Mouse (Mus musculus): ENCODE measurements around the gene Zfp758.
"Not testable (repeated sequence)": the region's sequence is repeated elsewhere in the genome, so short reads cannot be mapped to it uniquely, and the experiment has no call there.

The Zfp758 gene

DNA sequence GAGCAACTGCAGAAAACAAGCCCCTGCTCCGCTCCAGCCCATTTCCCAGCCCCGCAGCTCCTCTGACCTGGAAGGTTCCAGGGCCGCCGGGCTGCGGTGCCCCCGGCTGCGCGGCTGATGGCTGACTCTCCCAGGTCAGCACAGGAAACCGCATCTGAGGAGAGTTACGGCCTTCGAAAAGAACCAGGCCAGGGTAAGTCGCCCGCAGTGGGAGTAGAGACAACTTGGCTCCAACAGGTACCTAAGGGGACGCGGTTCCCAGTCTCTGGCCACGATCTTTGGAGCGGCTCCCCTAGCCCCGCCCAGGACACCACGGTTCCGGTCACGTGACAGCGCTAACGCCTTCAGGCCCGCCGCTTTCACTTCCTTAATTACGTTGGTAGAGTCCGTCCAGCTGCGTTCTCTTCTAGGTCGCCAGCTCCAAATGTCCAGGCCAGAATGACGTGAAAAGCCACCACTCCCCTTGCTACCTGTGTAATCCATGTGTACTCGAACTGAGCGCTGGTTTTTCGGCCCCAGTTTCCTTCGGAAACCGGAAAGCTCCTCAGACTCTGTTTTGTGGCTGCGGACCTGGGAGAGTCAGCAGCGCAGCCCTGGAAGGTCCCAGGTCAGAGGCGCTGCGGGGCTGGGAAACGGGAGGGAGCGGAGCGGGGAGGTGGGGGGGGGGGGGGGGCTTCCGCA is at the start of gene Zfp758, which contains the start of gene Zfp944:
TSS of gene Zfp758 (plus strand) at position 353 of the 681 bp plus-strand sequence.
TSS of gene Zfp944 (minus strand) at position 300 of the 681 bp plus-strand sequence.
- H3K36me3 ChIP-seq (ENCODE audit: insufficient read depth, low read length) = peaks cover 16% of the 10 kb centered on the region
- peaks cover 20% of the 10 kb centered on the region for H3K9me3 ChIP-seq (ENCODE audit: low read length)
- H3K27me3 ChIP-seq (ENCODE audit: insufficient read depth, low read length) = not testable (repeated sequence)
- peak within 1 kb of the TSS; percentile 78 for H3K4me3 ChIP-seq (replicated peaks; ENCODE audit: low read length)
- peaks cover 23% of the 10 kb centered on the region for H3K4me1 ChIP-seq (replicated peaks; ENCODE audit: low read depth, low read length)

DNA sequence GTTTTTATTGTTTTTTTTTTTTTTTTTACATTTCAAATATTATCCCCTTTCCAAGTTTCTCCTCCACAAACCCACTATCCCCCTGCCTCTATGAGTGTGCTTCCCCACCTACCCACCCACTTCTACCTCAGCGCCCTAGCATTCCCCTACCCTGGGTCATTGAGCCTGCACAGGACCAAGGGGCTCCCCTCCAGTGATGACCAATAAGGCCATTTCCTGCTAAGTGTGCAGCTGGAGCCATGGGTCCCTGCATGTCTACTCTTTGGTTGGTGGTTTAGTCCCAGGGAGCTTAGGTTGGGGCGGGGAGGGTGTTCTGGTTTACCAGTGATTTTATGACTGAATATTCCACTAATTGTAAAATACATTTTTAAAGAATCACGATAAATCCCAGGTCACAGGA is 47.0 kb upstream of the Zfp758 start:
- H3K4me3 ChIP-seq (replicated peaks; ENCODE audit: low read length); H3K4me1 ChIP-seq (replicated peaks; ENCODE audit: low read depth, low read length); H3K9me3 ChIP-seq (ENCODE audit: low read length); H3K27me3 ChIP-seq (ENCODE audit: insufficient read depth, low read length); H3K36me3 ChIP-seq (ENCODE audit: insufficient read depth, low read length): not testable (repeated sequence)

DNA sequence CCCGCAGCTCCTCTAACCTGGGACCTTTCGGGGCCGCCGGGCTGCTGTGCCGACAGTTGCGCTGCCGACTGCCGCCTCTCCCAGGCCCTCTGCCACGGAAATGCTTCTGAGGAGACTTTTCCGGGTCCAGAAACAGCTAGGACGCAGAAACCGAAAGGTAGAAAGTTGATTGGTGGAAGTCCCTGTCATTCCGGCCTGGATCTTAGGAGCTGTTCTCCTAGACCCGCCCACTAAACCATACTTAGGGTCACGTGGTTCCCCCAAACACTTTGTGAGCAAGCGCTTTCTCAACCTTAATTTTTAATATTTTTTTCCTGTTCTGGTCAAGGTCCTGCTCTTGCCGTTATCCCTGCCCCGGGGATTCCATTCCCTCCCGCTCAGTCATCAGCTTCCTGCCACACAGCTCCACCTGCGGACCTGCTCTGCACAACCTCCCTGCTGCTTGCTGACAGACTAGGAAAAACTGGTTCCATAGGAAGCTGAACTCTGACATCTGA is 46.5 kb upstream of the Zfp758 start, which contains the start of gene CT030661.1:
TSS of gene CT030661.1 (minus strand) at position 108 of the 497 bp plus-strand sequence.
- H3K4me1 ChIP-seq (replicated peaks; ENCODE audit: low read depth, low read length); H3K27me3 ChIP-seq (ENCODE audit: insufficient read depth, low read length); H3K9me3 ChIP-seq (ENCODE audit: low read length); H3K36me3 ChIP-seq (ENCODE audit: insufficient read depth, low read length): not testable (repeated sequence)
- peak within 1 kb of the TSS; percentile 78 for H3K4me3 ChIP-seq (replicated peaks; ENCODE audit: low read length)

DNA sequence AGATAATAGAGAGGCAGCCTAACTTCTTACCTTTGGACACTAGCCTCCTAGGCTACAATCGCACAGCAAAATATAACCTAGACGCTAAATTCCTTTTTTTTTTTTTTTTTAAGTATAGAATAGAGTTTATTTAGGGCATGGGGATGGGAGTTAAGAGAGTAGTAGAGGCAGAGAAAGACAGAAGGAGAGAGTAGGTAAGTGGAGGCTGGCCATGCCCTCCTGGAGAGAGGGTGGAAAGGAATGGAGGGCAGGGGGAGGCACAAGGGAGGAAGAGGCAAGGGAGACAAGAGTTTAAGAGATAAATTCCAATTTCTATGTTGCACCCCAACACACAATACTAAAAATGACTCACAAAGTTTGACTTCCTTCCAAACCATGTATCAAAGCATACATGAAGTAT is 46.0 kb upstream of the Zfp758 start:
- H3K4me1 ChIP-seq (replicated peaks; ENCODE audit: low read depth, low read length); H3K27me3 ChIP-seq (ENCODE audit: insufficient read depth, low read length); H3K9me3 ChIP-seq (ENCODE audit: low read length); H3K36me3 ChIP-seq (ENCODE audit: insufficient read depth, low read length): not testable (repeated sequence)
- H3K4me3 ChIP-seq (replicated peaks; ENCODE audit: low read length) = peak overlapping the region; percentile 78

DNA sequence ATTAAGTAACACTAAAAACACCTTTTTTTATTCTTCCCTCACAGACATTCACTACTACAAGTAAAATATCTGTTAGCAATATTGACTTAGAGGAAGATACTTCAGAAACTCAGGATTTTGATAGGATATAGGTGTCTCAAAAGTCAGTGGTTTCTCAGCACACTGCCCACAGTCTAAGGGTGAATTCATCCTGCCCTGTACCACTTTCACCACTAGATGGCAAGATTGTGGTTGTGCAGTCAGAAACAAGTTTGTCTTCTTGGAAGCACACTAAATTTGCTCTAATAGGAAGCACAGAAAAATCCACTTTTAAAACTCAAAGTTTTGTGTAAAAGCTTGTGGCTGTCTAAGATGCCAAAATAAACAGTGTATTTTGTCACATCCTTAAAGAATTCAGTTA is 8.5 kb upstream of the Zfp758 start:
- Histone ChIP-seq H3K4me3 (replicated peaks; ENCODE audit: low read length) (no peak overlapping the region), H3K27me3 (ENCODE audit: insufficient read depth, low read length) (no peaks in the 10 kb centered on the region), H3K4me1 (replicated peaks; ENCODE audit: low read depth, low read length) (no peaks in the 10 kb centered on the region), H3K36me3 (ENCODE audit: insufficient read depth, low read length) (peaks cover 20% of the 10 kb centered on the region), H3K9me3 (ENCODE audit: low read length) (no peaks in the 10 kb centered on the region)
- TF ChIP-seq CTCF (conservative IDR thresholded peaks at IDR 0.05; ENCODE audit: low read length) (peak; percentile 88), POU5F1 (IDR thresholded peaks at IDR 0.05; ENCODE audit: borderline replicate concordance, low read length) (no peak), NANOG (IDR thresholded peaks at IDR 0.05; ENCODE audit: borderline replicate concordance, low read length) (no peak)

DNA sequence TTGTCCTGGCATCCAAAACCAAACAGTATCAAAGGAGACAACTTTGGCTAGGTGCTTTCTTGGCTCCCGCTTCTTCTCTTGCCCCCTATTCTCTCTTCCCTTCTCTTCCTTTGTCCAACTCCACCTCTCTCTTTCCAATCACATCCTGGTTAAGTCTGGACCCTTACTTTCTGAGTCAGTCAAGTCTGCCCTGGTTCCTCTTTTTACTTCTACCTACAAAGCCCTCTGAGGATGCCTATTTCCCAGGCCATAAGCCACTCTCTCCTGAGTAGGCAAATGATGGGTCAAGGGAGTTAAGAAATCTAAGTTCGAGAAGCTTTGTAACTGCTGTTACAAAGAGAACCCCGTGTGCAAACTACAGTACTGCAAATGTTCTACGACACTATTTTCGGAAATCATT is 681 bp upstream of the Zfp758 start:
- peak overlapping the region; percentile 78 for H3K4me3 ChIP-seq (replicated peaks; ENCODE audit: low read length)
- TF ChIP-seq POU5F1 (IDR thresholded peaks at IDR 0.05; ENCODE audit: borderline replicate concordance, low read length) (no peak), NANOG (IDR thresholded peaks at IDR 0.05; ENCODE audit: borderline replicate concordance, low read length) (no peak), CTCF (conservative IDR thresholded peaks at IDR 0.05; ENCODE audit: low read length) (no peak)

DNA sequence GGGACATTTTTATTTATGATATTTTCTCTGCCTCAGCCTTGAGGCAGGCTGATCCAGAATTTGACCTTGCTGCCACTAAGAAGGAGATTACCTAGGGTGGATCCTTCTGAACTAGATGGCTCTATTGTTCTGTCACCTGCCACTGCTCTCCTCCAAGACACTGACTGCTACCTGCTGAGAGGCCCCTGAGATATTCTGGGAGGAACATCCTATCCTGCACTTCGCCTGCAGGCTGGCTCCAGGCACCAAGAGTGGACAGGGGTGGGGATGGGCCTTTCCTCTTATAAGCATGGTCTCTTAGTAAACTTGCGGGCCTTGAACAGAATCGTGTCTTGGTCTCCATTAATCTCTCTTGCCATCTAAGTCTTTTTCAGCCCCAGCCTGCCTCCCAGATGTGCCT is 2.6 kb downstream of the Zfp758 start:
- Histone ChIP-seq H3K4me3 (replicated peaks; ENCODE audit: low read length) (no peak overlapping the region), H3K4me1 (replicated peaks; ENCODE audit: low read depth, low read length) (peaks cover 23% of the 10 kb centered on the region), H3K27me3 (ENCODE audit: insufficient read depth, low read length) (no peaks in the 10 kb centered on the region), H3K9me3 (ENCODE audit: low read length) (peaks cover 42% of the 10 kb centered on the region), H3K36me3 (ENCODE audit: insufficient read depth, low read length) (peaks cover 15% of the 10 kb centered on the region)
- TF ChIP-seq POU5F1 (IDR thresholded peaks at IDR 0.05; ENCODE audit: borderline replicate concordance, low read length) (no peak), NANOG (IDR thresholded peaks at IDR 0.05; ENCODE audit: borderline replicate concordance, low read length) (peak; percentile 27; the same call in 1 of the 2 replicates), CTCF (conservative IDR thresholded peaks at IDR 0.05; ENCODE audit: low read length) (no peak)

More for the DNA sequence above, 681 bp upstream of the Zfp758 start:
- Histone ChIP-seq H3K36me3 (ENCODE audit: insufficient read depth, low read length) (peaks cover 16% of the 10 kb centered on the region), H3K9me3 (ENCODE audit: low read length) (peaks cover 15% of the 10 kb centered on the region), H3K4me1 (replicated peaks; ENCODE audit: low read depth, low read length) (peaks cover 23% of the 10 kb centered on the region), H3K27me3 (ENCODE audit: insufficient read depth, low read length) (no peaks in the 10 kb centered on the region)

DNA sequence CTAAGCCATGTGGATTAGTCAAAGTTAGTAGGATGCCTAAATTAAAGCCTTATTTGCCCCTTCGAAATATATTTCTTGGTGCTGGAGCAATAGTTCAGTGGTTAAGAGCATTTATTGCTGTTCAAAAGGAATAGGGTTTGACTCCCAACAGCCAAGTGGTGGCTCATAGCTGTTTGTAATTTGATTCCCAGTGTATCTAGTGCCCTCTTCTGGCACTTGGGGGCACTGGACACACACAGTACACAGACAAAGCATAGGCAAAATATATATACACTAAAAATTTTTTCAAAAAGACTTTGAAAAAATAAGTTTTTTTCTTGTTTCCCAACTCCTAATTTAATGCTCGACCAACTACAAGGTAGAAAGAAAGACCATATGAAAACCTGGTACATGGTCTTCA is 49.5 kb downstream of the Zfp758 start:
- no peaks in the 10 kb centered on the region for H3K27me3 ChIP-seq (ENCODE audit: insufficient read depth, low read length)
- TF ChIP-seq CTCF (conservative IDR thresholded peaks at IDR 0.05; ENCODE audit: low read length) = peak; percentile 83
- no peak for TF ChIP-seq POU5F1 (IDR thresholded peaks at IDR 0.05; ENCODE audit: borderline replicate concordance, low read length)
- no peak for TF ChIP-seq NANOG (IDR thresholded peaks at IDR 0.05; ENCODE audit: borderline replicate concordance, low read length)
- no peaks in the 10 kb centered on the region for H3K36me3 ChIP-seq (ENCODE audit: insufficient read depth, low read length)
- no peaks in the 10 kb centered on the region for H3K9me3 ChIP-seq (ENCODE audit: low read length)
- no peak overlapping the region for H3K4me3 ChIP-seq (replicated peaks; ENCODE audit: low read length)
- no peaks in the 10 kb centered on the region for H3K4me1 ChIP-seq (replicated peaks; ENCODE audit: low read depth, low read length)

DNA sequence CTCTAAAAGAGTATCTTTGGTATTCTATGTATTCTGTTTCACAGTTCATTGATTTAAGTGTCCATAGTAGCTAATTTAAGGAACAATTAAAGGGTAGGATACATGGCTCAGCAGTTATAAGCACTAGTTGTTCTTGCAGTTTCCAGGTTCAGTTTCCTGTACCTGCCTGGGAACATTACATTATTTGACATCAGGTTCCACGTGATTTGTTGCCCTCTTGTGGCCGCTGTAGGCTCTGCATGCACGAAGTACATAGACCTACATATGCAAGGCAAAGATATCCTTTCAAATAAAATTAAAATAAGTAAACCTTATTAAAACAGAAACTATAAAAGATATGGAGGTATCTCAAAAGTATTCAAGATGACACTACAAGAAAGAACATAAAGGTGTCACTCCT is 56.3 kb downstream of the Zfp758 start:
- no peak overlapping the region for H3K4me3 ChIP-seq (replicated peaks; ENCODE audit: low read length)
- H3K9me3 ChIP-seq (ENCODE audit: low read length) = no peaks in the 10 kb centered on the region
- no peaks in the 10 kb centered on the region for H3K27me3 ChIP-seq (ENCODE audit: insufficient read depth, low read length)
- no peaks in the 10 kb centered on the region for H3K4me1 ChIP-seq (replicated peaks; ENCODE audit: low read depth, low read length)
- TF ChIP-seq POU5F1 (IDR thresholded peaks at IDR 0.05; ENCODE audit: borderline replicate concordance, low read length) (no peak), CTCF (conservative IDR thresholded peaks at IDR 0.05; ENCODE audit: low read length) (peak; percentile 92)
- no peaks in the 10 kb centered on the region for H3K36me3 ChIP-seq (ENCODE audit: insufficient read depth, low read length)
